Mouse (Mus musculus) erythroblast, embryonic 14.5 days (primary cell): Measurements from ENCODE around the gene Cdca3.
"Not testable (repeated sequence)": the region's sequence is repeated elsewhere in the genome, so short reads cannot be mapped to it uniquely, and the experiment has no call there.

Experiments
- GATA1 ChIP-seq: IDR thresholded peaks from 2 replicates; pipeline ENCODE4 v1.6.1; 2012; ENCODE audit warnings: low read length, inconsistent platforms, mixed read lengths
- TAL1 ChIP-seq: IDR thresholded peaks from 3 replicates; pipeline ENCODE4 v1.6.1; 2012; ENCODE audit warnings: low read length, inconsistent platforms, mixed read lengths

GRCm38 (mm10) chr6:124831199-124831598, 1.9 kb downstream of the Cdca3 start:
- TF ChIP-seq GATA1, TAL1: not testable (repeated sequence)
